Mouse (Mus musculus) cerebellum, adult 2 months (tissue): ENCODE results near the gene Itgav.

Source experiments
- CTCF ChIP-seq: fragments of 200-500 bp; IDR thresholded peaks from 2 replicates; pipeline ENCODE4 v1.5.1; 2011; ENCODE audit warnings: low read depth, mild to moderate bottlenecking, control low read depth, low read length, moderate library complexity, borderline replicate concordance; ENCODE audit not compliant: insufficient read depth
- POLR2A ChIP-seq: fragments of 200-500 bp; IDR thresholded peaks from 2 replicates; pipeline ENCODE4 v1.6.1; 2011; ENCODE audit warnings: low read length, control low read depth, borderline replicate concordance; ENCODE audit not compliant: insufficient read depth

GRCm38 (mm10) chr2:83728238-83728682 lies 4.1 kb downstream of the Itgav start:
- TF ChIP-seq POLR2A = no peak
- TF ChIP-seq CTCF = no peak
